Mouse (Mus musculus) liver, embryonic 14.5 days (tissue): ENCODE measurements around the gene Saxo1.

Source experiments
- CTCF ChIP-seq: IDR thresholded peaks from 2 replicates; pipeline ENCODE4 v1.5.1; 2016; ENCODE audit warnings: antibody characterized with exemption, low read depth, control low read depth
- EP300 ChIP-seq: IDR thresholded peaks from 2 replicates; pipeline ENCODE4 v1.6.1; 2016; ENCODE audit warnings: antibody characterized with exemption, low read depth

DNA sequence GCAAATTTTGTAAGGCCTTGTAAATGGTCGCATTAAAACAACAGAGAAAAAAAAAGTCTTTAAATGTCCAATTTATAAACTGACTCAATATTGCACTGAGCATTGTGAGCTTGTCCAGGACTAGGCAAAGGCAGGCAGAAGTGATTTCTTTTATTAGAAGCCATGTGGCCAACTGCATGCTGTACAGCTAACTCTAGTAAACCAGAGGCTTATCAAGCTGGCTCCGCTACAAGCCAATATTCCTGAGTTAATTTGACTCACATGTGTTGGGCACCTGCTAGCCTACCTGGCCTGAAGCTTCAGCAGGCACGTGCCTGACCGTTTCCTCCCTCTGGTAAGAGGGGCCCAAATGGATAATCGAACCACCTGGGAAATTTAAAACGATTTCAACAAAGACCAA lies 162.5 kb downstream of the Saxo1 start:
- TF ChIP-seq EP300 (no peak), CTCF (no peak)
